Mouse (Mus musculus): ENCODE data around the gene Cep250. TPM values are rescaled to one million over a fixed set of nuclear protein-coding genes. Genes with fewer than 3 reads are reported as not detected.

Gene Cep250
- polyA plus RNA-seq, 1 experiment = 13.0 TPM

DNA sequence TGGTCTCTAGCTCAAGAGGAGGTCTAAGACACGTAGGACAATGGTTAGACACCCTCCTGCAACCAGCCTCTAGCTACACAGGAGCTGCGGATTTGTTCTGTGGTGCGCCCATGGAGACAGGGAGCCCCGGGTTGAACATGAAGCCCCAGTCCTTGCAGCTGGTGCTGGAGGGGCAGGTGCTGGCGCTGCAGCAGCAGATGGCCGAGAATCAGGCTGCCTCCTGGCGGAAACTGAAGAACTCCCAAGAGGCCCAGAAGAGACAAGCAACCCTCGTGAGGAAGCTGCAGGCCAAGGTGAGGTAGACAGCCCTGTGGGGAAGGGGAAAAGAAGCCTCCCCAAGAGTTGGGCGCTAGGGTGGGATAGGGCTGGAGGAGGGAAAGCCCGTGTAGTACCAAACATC lies 5.6 kb downstream of the Cep250 start:
- H3K36me3 ChIP-seq (ENCODE audit: control insufficient read depth, insufficient read depth) = peaks cover 4% of the 10 kb centered on the region
- no peak overlapping the region for H3K4me2 ChIP-seq (ENCODE audit: low read depth)
- no peaks in the 10 kb centered on the region for H3K27me3 ChIP-seq (ENCODE audit: control insufficient read depth, insufficient read depth, insufficient read length)
- TF ChIP-seq MYOD1 (IDR thresholded peaks at IDR 0.05; ENCODE audit: control insufficient read depth in 1 of 3, insufficient read length in 2 of 3, low read depth in 2 of 3) (peak in 2 of 3 experiments; percentile 10 to 77), MAX (IDR thresholded peaks at IDR 0.05; ENCODE audit: low read depth) (no peak), MYOG (IDR thresholded peaks at IDR 0.05; ENCODE audit: control insufficient read depth in 1 of 3, insufficient read depth in 1 of 3, insufficient read length in 2 of 3, low read depth in 2 of 3) (peak in 2 of 3 experiments; percentile 80 to 84)
- H3K4me3 ChIP-seq = no peak overlapping the region
- peaks cover 25% of the 10 kb centered on the region for H3K79me2 ChIP-seq (ENCODE audit: control insufficient read depth, insufficient read depth)
- H3ac ChIP-seq (ENCODE audit: control insufficient read depth, insufficient read length) = no peak overlapping the region

DNA sequence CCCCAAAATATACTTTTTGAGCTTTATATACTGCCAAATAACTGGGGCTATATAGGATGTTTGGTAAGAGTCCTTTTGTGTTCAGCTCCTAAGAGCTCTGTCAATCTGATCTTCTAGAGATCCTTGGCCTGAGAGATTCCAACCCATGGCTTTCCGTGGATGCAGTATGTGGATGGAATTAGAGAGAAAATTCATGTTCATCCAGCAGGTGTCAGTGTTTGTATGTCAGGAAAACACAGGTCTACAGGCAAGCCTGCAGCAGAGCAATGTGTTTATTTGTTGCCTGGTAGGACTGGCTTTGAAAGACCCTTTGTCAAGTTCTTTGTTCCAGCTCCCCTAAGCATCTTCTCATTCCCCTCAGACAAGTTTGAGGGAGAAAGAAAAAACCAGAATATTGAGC lies 6.7 kb downstream of the Cep250 start:
- Histone ChIP-seq H3K79me2 (ENCODE audit: control insufficient read depth, insufficient read depth) (peaks cover 16% of the 10 kb centered on the region), H3K27me3 (ENCODE audit: control insufficient read depth, insufficient read depth, insufficient read length) (no peaks in the 10 kb centered on the region), H3K36me3 (ENCODE audit: control insufficient read depth, insufficient read depth) (peaks cover 4% of the 10 kb centered on the region), H3ac (ENCODE audit: control insufficient read depth, insufficient read length) (no peak overlapping the region), H3K4me2 (ENCODE audit: low read depth) (no peak overlapping the region), H3K4me3 (no peak overlapping the region)
- TF ChIP-seq E2F4 (IDR thresholded peaks at IDR 0.05; ENCODE audit: insufficient read depth) (no peak), SRF (IDR thresholded peaks at IDR 0.05; ENCODE audit: control insufficient read depth, insufficient read length, low read depth) (no peak), POLR2AphosphoS2 (IDR thresholded peaks at IDR 0.05; ENCODE audit: insufficient read length, low read depth) (no peak), MYOD1 (IDR thresholded peaks at IDR 0.05; ENCODE audit: control insufficient read depth in 1 of 3, insufficient read length in 2 of 3, low read depth in 2 of 3) (no peak), MYOG (IDR thresholded peaks at IDR 0.05; ENCODE audit: control insufficient read depth in 1 of 3, insufficient read depth in 1 of 3, insufficient read length in 2 of 3, low read depth in 2 of 3) (no peak), REST (IDR thresholded peaks at IDR 0.05; ENCODE audit: insufficient read depth, insufficient read length) (no peak), TCF3 (IDR thresholded peaks at IDR 0.05; ENCODE audit: insufficient read length, low read depth) (no peak)

DNA sequence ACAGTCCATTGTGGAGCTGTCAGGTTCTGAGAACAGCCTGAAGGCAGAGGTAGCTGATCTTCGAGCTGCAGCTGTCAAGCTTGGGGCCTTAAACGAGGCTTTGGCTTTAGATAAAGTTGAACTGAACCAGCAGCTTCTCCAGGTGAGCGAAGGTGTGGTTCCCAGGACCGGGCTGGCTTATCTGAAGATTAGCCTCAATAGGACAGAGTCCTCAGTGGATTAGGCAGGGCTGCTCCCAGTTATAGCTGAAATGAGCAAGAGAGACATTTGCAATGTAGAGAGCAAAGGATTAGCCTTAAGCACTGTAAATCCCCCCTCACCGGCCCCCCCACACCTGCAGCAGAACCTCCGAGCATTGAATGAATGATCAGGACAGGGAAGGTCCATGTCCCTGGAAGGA lies 17.1 kb downstream of the Cep250 start:
- no peak overlapping the region for H3K4me3 ChIP-seq
- no peaks in the 10 kb centered on the region for H3K79me2 ChIP-seq (ENCODE audit: control insufficient read depth, insufficient read depth)
- TF ChIP-seq USF1 (IDR thresholded peaks at IDR 0.05; ENCODE audit: low read depth) (no peak), SRF (IDR thresholded peaks at IDR 0.05; ENCODE audit: control insufficient read depth, insufficient read length, low read depth) (no peak), POLR2A (IDR thresholded peaks at IDR 0.05; ENCODE audit: insufficient read length, low read depth) (no peak), E2F4 (IDR thresholded peaks at IDR 0.05; ENCODE audit: insufficient read depth) (no peak), TCF12 (IDR thresholded peaks at IDR 0.05; ENCODE audit: insufficient read depth, poor library complexity, severe bottlenecking) (no peak), MAX (IDR thresholded peaks at IDR 0.05; ENCODE audit: low read depth) (no peak), POLR2AphosphoS2 (IDR thresholded peaks at IDR 0.05; ENCODE audit: insufficient read length, low read depth) (no peak), REST (IDR thresholded peaks at IDR 0.05; ENCODE audit: insufficient read depth, insufficient read length) (no peak), CEBPB (IDR thresholded peaks at IDR 0.05; ENCODE audit: insufficient read depth, poor library complexity, severe bottlenecking) (no peak), TCF3 (IDR thresholded peaks at IDR 0.05; ENCODE audit: insufficient read length, low read depth) (no peak)
- no peak overlapping the region for H3ac ChIP-seq (ENCODE audit: control insufficient read depth, insufficient read length)
- peaks cover 15% of the 10 kb centered on the region for H3K36me3 ChIP-seq (ENCODE audit: control insufficient read depth, insufficient read depth)
- no peaks in the 10 kb centered on the region for H3K27me3 ChIP-seq (ENCODE audit: control insufficient read depth, insufficient read depth, insufficient read length)
- no peak overlapping the region for H3K4me2 ChIP-seq (ENCODE audit: low read depth)

DNA sequence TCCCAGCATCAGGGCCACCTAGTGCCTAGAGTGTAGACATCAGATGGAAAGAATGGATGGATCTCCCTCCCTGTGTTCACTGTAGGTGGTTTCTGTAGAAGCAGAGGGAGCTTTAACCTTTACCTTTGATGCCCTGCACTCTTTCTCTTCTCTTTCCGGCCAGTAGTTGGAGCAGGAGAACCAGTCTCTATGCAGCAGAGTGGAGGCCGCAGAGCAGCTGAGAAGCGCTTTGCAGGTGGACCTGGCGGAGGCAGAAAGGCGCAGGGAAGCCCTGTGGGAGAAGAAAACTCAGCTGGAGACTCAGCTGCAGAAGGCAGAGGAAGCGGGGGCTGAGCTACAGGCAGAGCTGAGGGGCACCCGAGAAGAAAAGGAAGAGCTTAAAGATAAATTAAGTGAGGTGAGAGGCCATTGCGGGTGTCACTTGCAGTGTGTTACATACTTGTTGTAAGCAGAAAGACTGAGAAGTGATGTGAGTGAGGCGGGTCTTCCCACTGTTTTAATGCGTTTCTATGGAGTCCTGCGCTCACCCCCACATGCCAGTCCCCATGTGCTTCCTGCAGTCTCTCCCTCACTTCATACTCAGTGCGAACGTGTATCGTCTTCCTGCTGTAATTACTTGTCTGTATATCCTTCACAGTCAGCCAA lies 18.0 kb downstream of the Cep250 start:
- H3K79me2 ChIP-seq (ENCODE audit: control insufficient read depth, insufficient read depth) = no peaks in the 10 kb centered on the region
- peaks cover 13% of the 10 kb centered on the region for H3K36me3 ChIP-seq (ENCODE audit: control insufficient read depth, insufficient read depth)
- H3K4me3 ChIP-seq = no peak overlapping the region
- TF ChIP-seq TCF3 (IDR thresholded peaks at IDR 0.05; ENCODE audit: insufficient read length, low read depth) = no peak
- no peak for TF ChIP-seq MAX (IDR thresholded peaks at IDR 0.05; ENCODE audit: low read depth)
- no peak for TF ChIP-seq POLR2AphosphoS2 (IDR thresholded peaks at IDR 0.05; ENCODE audit: insufficient read length, low read depth)
- no peak for TF ChIP-seq MYOG (IDR thresholded peaks at IDR 0.05; ENCODE audit: control insufficient read depth in 1 of 3, insufficient read depth in 1 of 3, insufficient read length in 2 of 3, low read depth in 2 of 3)
- TF ChIP-seq USF1 (IDR thresholded peaks at IDR 0.05; ENCODE audit: low read depth) = no peak
- no peak for TF ChIP-seq E2F4 (IDR thresholded peaks at IDR 0.05; ENCODE audit: insufficient read depth)
- no peak for TF ChIP-seq CEBPB (IDR thresholded peaks at IDR 0.05; ENCODE audit: insufficient read depth, poor library complexity, severe bottlenecking)
- no peak for TF ChIP-seq TCF12 (IDR thresholded peaks at IDR 0.05; ENCODE audit: insufficient read depth, poor library complexity, severe bottlenecking)
- no peak for TF ChIP-seq POLR2A (IDR thresholded peaks at IDR 0.05; ENCODE audit: insufficient read length, low read depth)
- TF ChIP-seq MYOD1 (IDR thresholded peaks at IDR 0.05; ENCODE audit: control insufficient read depth in 1 of 3, insufficient read length in 2 of 3, low read depth in 2 of 3) = no peak
- no peak for TF ChIP-seq SRF (IDR thresholded peaks at IDR 0.05; ENCODE audit: control insufficient read depth, insufficient read length, low read depth)
- no peak for TF ChIP-seq REST (IDR thresholded peaks at IDR 0.05; ENCODE audit: insufficient read depth, insufficient read length)
- no peak overlapping the region for H3K4me2 ChIP-seq (ENCODE audit: low read depth)
- no peak overlapping the region for H3ac ChIP-seq (ENCODE audit: control insufficient read depth, insufficient read length)
- no peaks in the 10 kb centered on the region for H3K27me3 ChIP-seq (ENCODE audit: control insufficient read depth, insufficient read depth, insufficient read length)

DNA sequence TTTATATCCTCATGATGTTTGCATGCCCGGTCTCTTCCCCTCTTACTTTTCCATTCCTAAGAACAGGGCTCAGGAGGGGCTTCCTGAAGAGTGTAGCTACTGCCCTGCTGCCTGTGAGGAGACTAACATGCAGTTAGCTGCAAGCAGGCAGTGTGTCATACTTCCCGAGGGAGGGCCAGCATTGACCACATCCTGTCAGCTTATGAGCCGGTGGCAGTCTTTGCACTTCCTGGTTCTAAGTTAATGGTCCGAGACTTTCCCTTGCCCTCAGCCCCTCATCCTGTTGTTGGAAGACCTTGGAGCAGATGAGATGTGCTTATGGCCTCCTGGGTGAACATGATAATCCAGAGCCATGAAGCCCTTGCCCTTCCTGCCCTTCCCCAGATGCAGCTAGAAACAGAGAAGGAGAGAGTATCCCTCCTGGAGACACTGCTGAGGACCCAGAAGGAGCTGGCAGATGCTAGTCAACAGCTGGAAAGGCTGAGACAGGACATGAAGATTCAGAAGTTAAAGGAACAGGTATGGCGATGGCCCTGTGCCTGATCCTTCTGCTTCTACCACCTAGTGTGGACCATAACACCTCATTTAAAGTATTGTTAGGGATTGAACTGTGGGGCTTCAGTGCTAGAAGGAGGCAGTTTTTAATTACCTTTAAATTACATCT lies 23.2 kb downstream of the Cep250 start:
- peak overlapping the region; percentile 89 for H3K4me2 ChIP-seq (ENCODE audit: low read depth)
- peak overlapping the region; percentile 9 for H3K4me3 ChIP-seq

More for the DNA sequence above, 23.2 kb downstream of the Cep250 start:
- Histone ChIP-seq H3K36me3 (ENCODE audit: control insufficient read depth, insufficient read depth) (peaks cover 26% of the 10 kb centered on the region), H3K27me3 (ENCODE audit: control insufficient read depth, insufficient read depth, insufficient read length) (no peaks in the 10 kb centered on the region), H3ac (ENCODE audit: control insufficient read depth, insufficient read length) (no peak overlapping the region), H3K79me2 (ENCODE audit: control insufficient read depth, insufficient read depth) (peaks cover 3% of the 10 kb centered on the region)
- no peak for TF ChIP-seq USF1 (IDR thresholded peaks at IDR 0.05; ENCODE audit: low read depth)
- peak; percentile 55 for TF ChIP-seq POLR2A (IDR thresholded peaks at IDR 0.05; ENCODE audit: insufficient read length, low read depth)
- TF ChIP-seq POLR2AphosphoS2 (IDR thresholded peaks at IDR 0.05; ENCODE audit: insufficient read length, low read depth) = peak; percentile 31
